Mouse (Mus musculus): ENCODE results near the gene Zyx. TPM values are rescaled to one million over a fixed set of nuclear protein-coding genes. Genes with fewer than 3 reads are reported as not detected.

Gene Zyx
- total and polyA plus RNA-seq, 3 experiments, result 0.86 to 11.4 (median 2.2) TPM

DNA sequence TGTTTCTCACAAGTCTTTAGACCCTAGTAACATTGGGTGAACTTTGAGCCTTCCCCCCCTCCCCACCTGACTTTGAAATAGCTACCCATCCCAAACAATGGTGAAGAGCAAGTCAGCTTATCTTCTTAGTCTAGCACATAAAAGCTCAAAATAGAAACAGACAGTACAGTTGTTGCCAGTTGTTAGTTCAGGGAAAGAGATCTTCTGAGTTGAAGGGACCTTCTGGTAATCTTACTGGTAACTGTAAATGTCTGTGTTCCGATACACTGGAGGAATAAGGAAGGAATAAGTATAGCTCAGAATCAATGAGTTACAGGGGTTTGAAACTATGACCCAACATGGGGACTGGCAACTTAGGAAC is 3.0 kb downstream of the Zyx start:
- Histone ChIP-seq H3K4me2 (ENCODE audit: insufficient read depth, low read depth, poor library complexity, severe bottlenecking) (no peak overlapping the region), H3K9ac (ENCODE audit: insufficient read depth, low read depth) (no peak overlapping the region), H3K36me3 (replicated peaks in 1 of 2; ENCODE audit: control insufficient read depth in 1 of 2, insufficient read depth in 1 of 2, low read length in 1 of 2) (peaks cover 4 to 30% of the 10 kb centered on the region in 2 experiments), H3K27ac (ENCODE audit: insufficient read depth, low read depth) (no peak overlapping the region), H3K4me1 (ENCODE audit: control insufficient read depth in 1 of 2, insufficient read depth in 2 of 2) (peaks cover 0 to 11% of the 10 kb centered on the region in 2 experiments; a peak in 2 of 4 replicates), H3K9me3 (replicated peaks; ENCODE audit: low read length) (no peaks in the 10 kb centered on the region), H3K79me2 (replicated peaks; ENCODE audit: control insufficient read depth, extremely low read depth, insufficient read depth, poor library complexity, severe bottlenecking) (no peaks in the 10 kb centered on the region), H3K27me3 (replicated peaks) (no peaks in the 10 kb centered on the region), H3K4me3 (replicated peaks in 1 of 3; ENCODE audit: low read depth in 2 of 3, low read length in 2 of 3, poor library complexity in 1 of 3) (no peak overlapping the region)
- no peak for DNase-seq (ENCODE audit: extremely low read depth)
- in situ Hi-C loops (cut with MboI; ENCODE audit: low pct_ligation_motif_present, low pct_unique_long_range_greater_than_20kb, low sequenced_read_pairs) (no loop called here), dilution Hi-C loops (cut with MboI; ENCODE audit: extremely low pct_ligation_motif_present, extremely low pct_unique_long_range_greater_than_20kb, low sequenced_read_pairs) (no loop called here)
- no peak for TF ChIP-seq MAX (IDR thresholded peaks at IDR 0.05; ENCODE audit: low read length)
- no peak for TF ChIP-seq PAX5 (IDR thresholded peaks at IDR 0.05; ENCODE audit: low read length)
- TF ChIP-seq POLR2AphosphoS2 (IDR thresholded peaks at IDR 0.05; ENCODE audit: low read depth, low read length), result no peak
- no peak for TF ChIP-seq ELF1 (IDR thresholded peaks at IDR 0.05; ENCODE audit: low read depth, low read length)
- no peak for TF ChIP-seq E2F4 (IDR thresholded peaks at IDR 0.05; ENCODE audit: insufficient replicate concordance, low read depth, low read length)
- no peak for TF ChIP-seq SMC3 (IDR thresholded peaks at IDR 0.05; ENCODE audit: low read depth, low read length)
- no peak for TF ChIP-seq TBP (conservative IDR thresholded peaks at IDR 0.05; ENCODE audit: low read depth, low read length)
- TF ChIP-seq HCFC1 (IDR thresholded peaks at IDR 0.05; ENCODE audit: low read depth, low read length), result no peak
- no peak for TF ChIP-seq BHLHE40 (IDR thresholded peaks at IDR 0.05; ENCODE audit: low read depth, low read length)

DNA sequence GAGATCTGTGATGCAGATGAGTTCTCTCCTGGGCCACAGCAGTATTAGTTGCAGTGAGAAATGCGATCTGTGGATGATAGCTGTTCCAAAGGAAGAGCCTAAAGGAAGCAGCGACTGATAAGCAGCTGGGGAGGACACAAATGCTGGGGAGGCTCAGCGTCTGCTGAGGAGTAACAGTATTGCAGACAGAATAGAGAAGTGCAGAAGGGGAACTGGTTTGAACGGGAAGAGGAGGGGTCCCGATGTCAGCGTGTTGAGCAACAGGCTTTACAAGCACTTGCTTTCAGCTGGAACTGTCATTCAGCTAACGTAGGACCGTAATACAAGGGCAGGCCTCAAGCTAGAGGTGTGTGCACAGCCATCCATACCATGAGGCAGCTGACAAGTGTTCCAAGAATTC is 3.8 kb downstream of the Zyx start:
- H3K4me1 ChIP-seq (ENCODE audit: control insufficient read depth in 1 of 2, insufficient read depth in 2 of 2), result peaks cover 0 to 11% of the 10 kb centered on the region in 2 experiments; a peak in 2 of 4 replicates
- H3K36me3 ChIP-seq (replicated peaks in 1 of 2; ENCODE audit: control insufficient read depth in 1 of 2, insufficient read depth in 1 of 2, low read length in 1 of 2), result peaks cover 6 to 37% of the 10 kb centered on the region in 2 experiments
- no peak for DNase-seq (ENCODE audit: extremely low read depth)
- H3K4me2 ChIP-seq (ENCODE audit: insufficient read depth, low read depth, poor library complexity, severe bottlenecking), result no peak overlapping the region
- no peaks in the 10 kb centered on the region for H3K79me2 ChIP-seq (replicated peaks; ENCODE audit: control insufficient read depth, extremely low read depth, insufficient read depth, poor library complexity, severe bottlenecking)
- H3K27ac ChIP-seq (ENCODE audit: insufficient read depth, low read depth), result no peak overlapping the region
- in situ Hi-C loops (cut with MboI; ENCODE audit: low pct_ligation_motif_present, low pct_unique_long_range_greater_than_20kb, low sequenced_read_pairs), result no loop called here
- dilution Hi-C loops (cut with MboI; ENCODE audit: extremely low pct_ligation_motif_present, extremely low pct_unique_long_range_greater_than_20kb, low sequenced_read_pairs), result no loop called here
- H3K9ac ChIP-seq (ENCODE audit: insufficient read depth, low read depth), result no peak overlapping the region
- H3K9me3 ChIP-seq (replicated peaks; ENCODE audit: low read length), result no peaks in the 10 kb centered on the region
- H3K27me3 ChIP-seq (replicated peaks), result no peaks in the 10 kb centered on the region
- TF ChIP-seq NELFE (IDR thresholded peaks at IDR 0.05; ENCODE audit: low read depth, low read length) (no peak), MAFK (IDR thresholded peaks at IDR 0.05; ENCODE audit: insufficient replicate concordance, low read length) (no peak), MAZ (IDR thresholded peaks at IDR 0.05; ENCODE audit: low read depth, low read length) (no peak)
- no peak overlapping the region for H3K4me3 ChIP-seq (replicated peaks in 1 of 3; ENCODE audit: low read depth in 2 of 3, low read length in 2 of 3, poor library complexity in 1 of 3)

DNA sequence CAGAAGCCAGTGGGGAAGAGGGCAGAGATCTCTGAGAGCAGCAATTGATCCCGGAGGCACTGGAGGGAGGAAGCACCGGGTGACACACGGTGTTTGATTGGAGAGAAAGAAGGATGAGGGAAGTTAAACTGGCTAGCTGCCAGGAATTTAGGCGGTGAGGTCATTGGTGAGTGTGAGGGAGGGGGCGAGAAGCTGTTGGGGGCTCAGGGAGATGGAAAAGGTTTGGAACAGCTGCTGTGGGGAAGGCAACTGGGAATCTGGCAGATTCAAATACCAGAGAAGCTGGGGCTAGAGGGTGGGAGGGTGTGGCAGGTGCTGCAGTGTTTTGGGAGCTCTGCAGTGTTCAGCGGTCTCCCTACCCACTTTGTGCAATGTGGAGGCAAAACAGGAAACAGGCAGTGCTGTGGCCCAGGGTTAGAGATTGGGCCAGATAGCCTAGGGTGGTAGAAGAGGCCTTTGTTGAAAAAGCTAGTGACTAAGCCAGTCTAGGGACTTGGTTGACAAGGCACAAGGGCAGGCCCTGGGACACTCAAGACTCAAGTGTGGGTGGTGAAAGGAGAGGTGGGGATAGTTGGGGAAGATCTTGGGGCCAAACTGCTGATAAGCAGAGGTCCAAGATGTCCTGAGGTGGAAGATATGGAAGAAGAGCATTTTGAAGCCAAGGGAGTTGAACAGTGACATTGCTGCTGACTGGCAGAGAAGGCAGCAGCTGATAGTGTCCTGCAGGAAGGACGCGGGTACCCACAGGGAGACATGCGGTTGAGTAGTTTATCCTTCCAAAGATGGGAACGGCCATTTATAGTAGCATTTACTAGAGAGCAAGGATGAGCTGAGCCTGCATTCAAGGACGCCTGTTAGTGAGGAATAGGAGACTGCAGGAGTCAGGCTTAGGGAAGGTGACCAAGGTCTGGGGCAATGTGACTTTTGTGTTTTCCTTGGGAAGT is 4.9 kb downstream of the Zyx start:
- Histone ChIP-seq H3K9ac (ENCODE audit: insufficient read depth, low read depth) (no peak overlapping the region), H3K9me3 (replicated peaks; ENCODE audit: low read length) (no peaks in the 10 kb centered on the region), H3K27me3 (replicated peaks) (no peaks in the 10 kb centered on the region), H3K79me2 (replicated peaks; ENCODE audit: control insufficient read depth, extremely low read depth, insufficient read depth, poor library complexity, severe bottlenecking) (no peaks in the 10 kb centered on the region), H3K4me2 (ENCODE audit: insufficient read depth, low read depth, poor library complexity, severe bottlenecking) (no peak overlapping the region), H3K36me3 (replicated peaks in 1 of 2; ENCODE audit: control insufficient read depth in 1 of 2, insufficient read depth in 1 of 2, low read length in 1 of 2) (peaks cover 6 to 43% of the 10 kb centered on the region in 2 experiments), H3K4me3 (replicated peaks in 1 of 3; ENCODE audit: low read depth in 2 of 3, low read length in 2 of 3, poor library complexity in 1 of 3) (no peak overlapping the region), H3K27ac (ENCODE audit: insufficient read depth, low read depth) (no peak overlapping the region), H3K4me1 (ENCODE audit: control insufficient read depth in 1 of 2, insufficient read depth in 2 of 2) (0 out of 4 replicates have a peak, but pooled peaks cover 0 to 6% of the 10 kb centered on the region in 2 experiments)
- in situ Hi-C loops (cut with MboI; ENCODE audit: low pct_ligation_motif_present, low pct_unique_long_range_greater_than_20kb, low sequenced_read_pairs) (no loop called here), dilution Hi-C loops (cut with MboI; ENCODE audit: extremely low pct_ligation_motif_present, extremely low pct_unique_long_range_greater_than_20kb, low sequenced_read_pairs) (no loop called here)
- no peak for DNase-seq (ENCODE audit: extremely low read depth)
- TF ChIP-seq SMC3 (IDR thresholded peaks at IDR 0.05; ENCODE audit: low read depth, low read length) (no peak), JUND (conservative IDR thresholded peaks at IDR 0.05; ENCODE audit: low read depth, low read length) (no peak), IRF4 (IDR thresholded peaks at IDR 0.05; ENCODE audit: low read depth, low read length) (no peak), UBTF (IDR thresholded peaks at IDR 0.05; ENCODE audit: low read depth, low read length) (no peak), ZNF384 (IDR thresholded peaks at IDR 0.05; ENCODE audit: low read depth, low read length) (no peak), ZKSCAN1 (IDR thresholded peaks at IDR 0.05; ENCODE audit: borderline replicate concordance, low read depth, low read length) (no peak), MEF2A (IDR thresholded peaks at IDR 0.05; ENCODE audit: borderline replicate concordance, low read depth, low read length) (no peak)
